Mouse (Mus musculus) stomach, embryonic 16.5 days (tissue): ENCODE measurements around the gene Nebl. TPM values are rescaled to one million over a fixed set of nuclear protein-coding genes. Genes with fewer than 3 reads are reported as not detected.

Source experiments
- ATAC-seq: fragments of 200-750 bp; cut with Nextera tagmentation; 2 replicates; pipeline ENCODE4 v1.8.0; 2017; ENCODE audit warnings: moderate number of reproducible peaks, moderate TSS enrichment; ENCODE audit not compliant: insufficient read depth, low FRiP score
- H3K27ac ChIP-seq: fragments of 300-500 bp; sonication (generic); 2 replicates; pipeline ENCODE4 v1.5.1; 2014; ENCODE audit warnings: low read length
- H3K27me3 ChIP-seq: fragments of 300-500 bp; sonication (generic); 2 replicates; pipeline ENCODE4 v1.6.1; 2014; ENCODE audit warnings: low read length, control low read depth, mixed read lengths; ENCODE audit not compliant: control insufficient read depth, insufficient read depth
- H3K36me3 ChIP-seq: fragments of 300-500 bp; sonication (generic); 2 replicates; pipeline ENCODE4 v1.6.1; 2014; ENCODE audit warnings: low read length; ENCODE audit not compliant: control insufficient read depth, insufficient read depth
- H3K4me1 ChIP-seq: fragments of 300-500 bp; sonication (generic); 2 replicates; pipeline ENCODE4 v1.6.1; 2014; ENCODE audit warnings: low read length, control low read depth, mixed read lengths; ENCODE audit not compliant: control insufficient read depth, insufficient read depth
- H3K4me2 ChIP-seq: fragments of 300-500 bp; sonication (generic); 2 replicates; pipeline ENCODE4 v1.6.1; 2014; ENCODE audit warnings: low read depth, low read length, mixed read lengths
- H3K4me3 ChIP-seq: fragments of 300-500 bp; sonication (generic); replicated peaks from 2 replicates; pipeline ENCODE4 v1.5.1; 2014; ENCODE audit warnings: mild to moderate bottlenecking, low read length
- H3K9ac ChIP-seq: fragments of 300-500 bp; sonication (generic); 2 replicates; pipeline ENCODE4 v1.6.1; 2014; ENCODE audit warnings: low read length
- H3K9me3 ChIP-seq: fragments of 300-500 bp; sonication (generic); replicated peaks from 2 replicates; pipeline ENCODE4 v1.6.1; 2016; ENCODE audit warnings: low read length, control low read depth; ENCODE audit not compliant: control insufficient read depth
- WGBS: fragments of 180-500 bp; shearing (Covaris S2); extraction: QIAGEN DNeasy Blood & Tissue Kit; methylation state at CpG from one replicate; pipeline ENCODE4 v1.1.7; 2014; 5-methylcytosine and 5-hydroxymethylcytosine counted together
- polyA plus RNA-seq: library from polyadenylated mRNA; unstranded; fragments of >200 nt; fragmentation: Nextera tagmentation; extraction: Ambion mirVana; gene quantifications from 2 replicates; pipeline ENCODE4 v1.2.1, GENCODE M21; 2015

Nebl gene
- polyA plus RNA-seq, 1 experiment from 2014 or later: 9.1 TPM

- no peak overlapping the region for H3K9ac ChIP-seq
- H3K36me3 ChIP-seq: no peaks in the 10 kb centered on the region
- 72% methylated on average over 9 of the region's 9 CpGs for WGBS
- H3K4me2 ChIP-seq: no peak overlapping the region
- no peak for ATAC-seq
- no peak overlapping the region for H3K27ac ChIP-seq
- H3K27me3 ChIP-seq: no peaks in the 10 kb centered on the region
- H3K4me1 ChIP-seq: no peaks in the 10 kb centered on the region
- H3K4me3 ChIP-seq: no peak overlapping the region
- no peaks in the 10 kb centered on the region for H3K9me3 ChIP-seq
These were observed 16.0 kb downstream of the Nebl start for GRCm38 (mm10) chr2:17715149-17715767.

GRCm38 (mm10) chr2:17714661-17715060 is 16.6 kb downstream of the Nebl start:
- Histone ChIP-seq H3K27me3 (no peaks in the 10 kb centered on the region), H3K27ac (no peak overlapping the region)
- ATAC-seq: no peak

DNA sequence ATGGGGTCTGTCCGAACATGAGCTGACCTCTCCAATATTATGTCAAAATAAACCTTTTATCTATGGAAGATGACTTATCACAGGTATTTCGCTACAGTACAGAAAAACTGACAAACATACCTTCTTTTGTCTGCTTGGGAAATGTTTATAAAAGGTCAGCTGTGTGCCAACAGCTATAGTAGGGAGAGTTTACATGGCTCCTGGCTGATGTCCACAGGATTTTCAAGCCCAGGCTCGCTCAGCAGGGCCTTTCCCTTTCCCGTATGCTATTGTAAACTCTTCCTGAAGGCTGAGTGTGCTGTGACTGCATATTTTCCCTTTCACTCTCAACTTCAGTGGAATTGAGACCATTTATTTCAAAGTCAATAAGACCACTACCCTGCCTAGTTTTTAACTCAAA is 17.1 kb downstream of the Nebl start:
- no peak for ATAC-seq
- no peak overlapping the region for H3K27ac ChIP-seq
- WGBS: 41% methylated on average over 4 of the region's 4 CpGs

More at GRCm38 (mm10) chr2:17714661-17715060, 16.6 kb downstream of the Nebl start:
- Histone ChIP-seq H3K9ac (no peak overlapping the region), H3K36me3 (no peaks in the 10 kb centered on the region), H3K4me1 (no peaks in the 10 kb centered on the region), H3K4me3 (no peak overlapping the region), H3K9me3 (no peaks in the 10 kb centered on the region), H3K4me2 (no peak overlapping the region)
- WGBS: 86% methylated on average over 14 of the region's 14 CpGs

GRCm38 (mm10) chr2:17711216-17711615 is 20.0 kb downstream of the Nebl start:
- no peak for ATAC-seq
- H3K4me1 ChIP-seq: no peaks in the 10 kb centered on the region
- no peak overlapping the region for H3K27ac ChIP-seq
- H3K4me3 ChIP-seq: no peak overlapping the region
- H3K36me3 ChIP-seq: no peaks in the 10 kb centered on the region
- H3K4me2 ChIP-seq: no peak overlapping the region
- no peak overlapping the region for H3K9ac ChIP-seq
- H3K9me3 ChIP-seq: no peaks in the 10 kb centered on the region
- no peaks in the 10 kb centered on the region for H3K27me3 ChIP-seq
- WGBS: 89% methylated on average over 5 of the region's 5 CpGs

More for the DNA sequence above, 17.1 kb downstream of the Nebl start:
- no peak overlapping the region for H3K4me2 ChIP-seq
- H3K4me1 ChIP-seq: no peaks in the 10 kb centered on the region
- H3K36me3 ChIP-seq: no peaks in the 10 kb centered on the region
- H3K9ac ChIP-seq: no peak overlapping the region
- H3K9me3 ChIP-seq: no peaks in the 10 kb centered on the region
- no peaks in the 10 kb centered on the region for H3K27me3 ChIP-seq
- no peak overlapping the region for H3K4me3 ChIP-seq

- Histone ChIP-seq H3K36me3 (no peaks in the 10 kb centered on the region), H3K27me3 (no peaks in the 10 kb centered on the region), H3K9me3 (no peaks in the 10 kb centered on the region), H3K4me1 (no peaks in the 10 kb centered on the region), H3K9ac (no peak overlapping the region), H3K4me3 (no peak overlapping the region), H3K4me2 (no peak overlapping the region), H3K27ac (no peak overlapping the region)
- WGBS: 82% methylated on average over 2 of the region's 2 CpGs
- no peak for ATAC-seq
These were observed 21.2 kb downstream of the Nebl start for GRCm38 (mm10) chr2:17710083-17710482.

DNA sequence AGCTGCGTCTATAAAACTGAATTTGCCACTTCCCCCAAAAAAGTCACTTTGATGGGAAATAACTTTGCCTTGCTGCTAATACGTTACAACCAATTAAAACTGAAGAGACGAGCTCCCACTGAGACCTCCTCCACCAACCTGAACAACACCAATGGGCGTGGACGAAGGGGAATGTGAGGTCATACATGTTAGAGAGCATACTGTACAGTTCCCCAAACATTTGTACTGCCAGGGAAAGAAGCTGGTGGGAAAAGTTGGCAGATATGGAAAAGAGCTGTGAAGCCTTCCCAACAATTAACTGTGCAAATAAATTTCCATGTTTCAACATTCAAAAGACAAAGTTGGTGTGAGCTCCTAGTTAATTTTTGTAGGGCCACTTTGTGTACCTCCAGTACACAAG is 25.3 kb downstream of the Nebl start:
- Histone ChIP-seq H3K27me3 (no peaks in the 10 kb centered on the region), H3K9me3 (no peaks in the 10 kb centered on the region), H3K4me2 (no peak overlapping the region), H3K36me3 (no peaks in the 10 kb centered on the region), H3K4me1 (no peaks in the 10 kb centered on the region), H3K9ac (no peak overlapping the region), H3K27ac (no peak overlapping the region), H3K4me3 (no peak overlapping the region)
- WGBS: 69% methylated on average over 5 of the region's 5 CpGs
- ATAC-seq: no peak

DNA sequence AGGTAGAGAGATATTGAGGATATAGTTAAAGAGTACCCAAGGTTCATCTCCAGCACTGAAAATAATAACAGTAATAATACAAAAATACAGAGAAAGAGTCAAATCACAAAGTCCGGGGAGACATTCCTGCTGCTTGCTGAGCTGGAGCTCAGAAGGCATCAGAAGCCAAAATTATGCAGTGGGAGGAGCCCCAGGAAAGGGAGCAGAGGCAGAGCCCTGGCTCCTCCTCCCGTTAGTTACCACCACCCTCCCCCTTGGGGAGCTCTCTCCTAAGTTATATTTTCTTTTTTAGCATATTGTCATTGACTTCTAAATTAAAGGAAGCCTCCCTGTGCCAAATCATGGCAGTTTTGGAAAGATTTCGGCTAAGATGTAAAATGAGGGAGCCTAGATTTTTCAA is 25.8 kb downstream of the Nebl start:
- Histone ChIP-seq H3K27ac (no peak overlapping the region), H3K9me3 (no peaks in the 10 kb centered on the region), H3K4me1 (no peaks in the 10 kb centered on the region), H3K4me2 (no peak overlapping the region), H3K36me3 (no peaks in the 10 kb centered on the region), H3K27me3 (no peaks in the 10 kb centered on the region), H3K4me3 (no peak overlapping the region), H3K9ac (no peak overlapping the region)
- WGBS: 51% methylated on average over 3 of the region's 3 CpGs
- no peak for ATAC-seq

DNA sequence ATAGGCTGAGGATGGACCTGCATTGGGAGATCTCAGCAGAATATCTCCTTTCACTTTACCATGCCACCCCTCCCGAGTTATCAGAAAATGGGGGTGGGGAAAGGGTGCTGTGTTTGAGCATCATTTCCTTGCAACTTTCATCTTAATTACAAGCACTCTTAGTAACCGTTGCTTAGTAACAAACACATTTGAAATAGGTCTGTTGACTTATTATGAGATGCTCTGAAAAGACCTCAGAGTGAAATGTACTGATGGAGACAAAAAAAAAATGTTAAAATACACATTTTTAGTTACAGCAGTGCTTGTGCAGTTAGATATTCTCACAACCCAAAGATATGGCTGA is 28.1 kb downstream of the Nebl start:
- Histone ChIP-seq H3K4me1 (no peaks in the 10 kb centered on the region), H3K4me2 (no peak overlapping the region), H3K4me3 (no peak overlapping the region), H3K9ac (no peak overlapping the region), H3K27ac (no peak overlapping the region), H3K27me3 (no peaks in the 10 kb centered on the region), H3K36me3 (no peaks in the 10 kb centered on the region), H3K9me3 (no peaks in the 10 kb centered on the region)
- ATAC-seq: no peak
- 66% methylated on average over 2 of the region's 2 CpGs for WGBS

GRCm38 (mm10) chr2:17702481-17703169 is 28.6 kb downstream of the Nebl start:
- H3K9ac ChIP-seq: no peak overlapping the region
- no peaks in the 10 kb centered on the region for H3K36me3 ChIP-seq
- no peak for ATAC-seq
- no peak overlapping the region for H3K27ac ChIP-seq
- no peak overlapping the region for H3K4me2 ChIP-seq
- no peak overlapping the region for H3K4me3 ChIP-seq
- no peaks in the 10 kb centered on the region for H3K4me1 ChIP-seq
- no peaks in the 10 kb centered on the region for H3K27me3 ChIP-seq
- H3K9me3 ChIP-seq: no peaks in the 10 kb centered on the region
- WGBS: 53% methylated on average over 7 of the region's 7 CpGs
